Mouse (Mus musculus) leukemia stem cell, adult 10-12 weeks (primary cell): Measurements from ENCODE around the gene Prune1. TPM values are rescaled to one million over a fixed set of nuclear protein-coding genes. Genes with fewer than 3 reads are reported as not detected.

Experiments used
- polyA plus RNA-seq: library from polyadenylated mRNA; stranded (reverse); fragments of >175 nt; gene quantifications from 2 replicates; pipeline ENCODE4 v1.2.3, GENCODE M21; 2012; ENCODE audit warnings: low replicate concordance

Gene Prune1
- polyA plus RNA-seq: 1.3 and 3.3 TPM in 2 replicates

DNA sequence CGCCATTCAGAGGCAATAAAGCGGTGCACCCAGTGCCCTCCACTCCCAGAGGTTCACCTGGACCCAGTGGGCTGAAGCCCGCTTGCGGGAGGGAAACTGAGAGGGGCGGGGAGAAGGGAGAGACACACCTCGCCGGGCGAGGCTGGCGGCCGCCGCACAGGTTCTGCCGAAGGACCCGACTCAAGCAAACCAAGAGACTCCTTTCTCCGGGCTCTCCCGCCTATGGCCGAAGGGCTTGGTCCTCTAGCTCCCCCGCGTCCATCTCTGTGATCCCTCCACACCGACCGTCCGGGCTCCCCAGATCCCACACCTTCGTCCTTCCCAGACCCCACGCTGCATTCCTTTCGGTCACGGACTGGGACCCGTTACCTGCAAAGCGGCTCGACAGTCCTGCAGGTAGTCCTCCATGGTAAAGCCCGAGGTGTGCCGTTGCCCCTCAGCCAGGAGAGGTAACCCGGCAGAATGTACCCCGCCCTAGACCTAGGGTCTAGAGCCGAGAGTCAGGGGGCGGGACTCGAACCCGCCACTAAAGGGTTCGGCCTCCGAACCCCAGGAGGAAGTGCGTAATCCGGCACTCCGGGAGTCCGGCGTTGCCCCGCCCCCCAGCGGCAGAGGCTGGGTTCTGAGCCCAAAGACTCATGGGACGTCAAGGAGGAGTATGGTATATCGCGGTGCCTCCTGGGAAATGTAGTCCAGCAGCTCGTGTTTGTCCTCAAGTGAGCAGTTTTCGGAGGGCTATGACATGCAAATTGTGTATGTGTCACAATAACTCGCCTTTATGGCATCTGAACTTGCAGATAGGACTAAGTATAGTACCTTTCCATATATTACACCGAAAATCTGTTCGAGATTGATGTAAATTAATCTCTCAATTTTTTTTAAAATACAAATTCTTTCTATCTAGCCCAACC, at the start of gene Prune1, which contains the start of gene Mindy1:
Gene Prune1, minus strand, starts transcription at position 861 of the 911 bp plus-strand sequence.
Gene Mindy1, plus strand, starts transcription at position 130 of the 911 bp plus-strand sequence.

DNA sequence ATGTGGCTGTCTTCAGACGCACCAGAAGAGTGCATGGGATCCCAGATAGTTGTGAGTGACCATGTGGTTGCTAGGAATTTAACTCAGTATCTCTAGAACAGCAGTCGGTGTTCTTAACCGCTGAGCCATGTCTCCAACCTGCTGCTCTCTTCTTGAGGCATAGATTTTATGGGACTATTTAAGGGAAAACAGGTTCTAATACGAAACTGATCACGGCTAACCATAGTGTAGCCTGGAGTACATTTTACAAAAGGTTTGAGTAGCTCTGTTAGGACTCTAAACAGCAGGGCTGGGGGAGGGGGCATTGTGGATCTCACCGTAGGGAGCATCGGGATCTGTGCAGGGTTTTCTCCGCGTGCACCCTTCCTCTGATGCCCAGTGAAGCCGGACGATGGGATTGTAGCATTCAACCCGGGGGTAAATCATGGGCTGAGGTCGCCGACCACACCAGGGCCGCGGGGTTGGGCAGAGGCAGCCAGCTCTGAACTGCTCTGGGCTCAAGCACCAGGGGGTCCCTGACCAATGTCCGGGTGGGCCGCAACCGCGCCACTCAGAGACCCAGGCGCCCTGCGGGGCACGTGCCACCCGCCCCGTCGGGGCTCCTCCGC, 32.7 kb upstream of the Prune1 start, which contains the start of gene Cers2:
Gene Cers2, plus strand, starts transcription at position 306 of the 608 bp plus-strand sequence.

DNA sequence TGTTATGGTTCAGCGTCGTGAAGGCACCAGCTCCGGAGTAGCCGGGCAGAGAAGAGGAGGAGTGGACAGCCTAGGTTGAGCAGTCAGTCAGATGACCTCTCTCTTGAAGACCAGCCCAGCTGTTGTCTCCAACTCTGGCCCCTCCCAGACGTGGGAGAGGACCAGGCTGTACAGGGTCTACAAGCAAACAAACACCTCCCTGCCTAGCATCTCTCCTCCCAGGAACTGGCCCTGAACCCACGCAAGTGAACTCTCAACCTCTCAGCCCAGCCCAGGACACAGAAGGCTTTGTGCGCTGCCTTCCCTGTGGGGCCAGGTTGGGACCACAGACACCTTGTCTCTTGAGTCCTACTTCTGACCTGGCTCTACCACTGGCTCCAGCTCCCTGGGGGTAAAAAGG, 25.2 kb upstream of the Prune1 start, which contains the start of gene Anxa9:
Gene Anxa9, minus strand, starts transcription at position 77 of the 400 bp plus-strand sequence.

DNA sequence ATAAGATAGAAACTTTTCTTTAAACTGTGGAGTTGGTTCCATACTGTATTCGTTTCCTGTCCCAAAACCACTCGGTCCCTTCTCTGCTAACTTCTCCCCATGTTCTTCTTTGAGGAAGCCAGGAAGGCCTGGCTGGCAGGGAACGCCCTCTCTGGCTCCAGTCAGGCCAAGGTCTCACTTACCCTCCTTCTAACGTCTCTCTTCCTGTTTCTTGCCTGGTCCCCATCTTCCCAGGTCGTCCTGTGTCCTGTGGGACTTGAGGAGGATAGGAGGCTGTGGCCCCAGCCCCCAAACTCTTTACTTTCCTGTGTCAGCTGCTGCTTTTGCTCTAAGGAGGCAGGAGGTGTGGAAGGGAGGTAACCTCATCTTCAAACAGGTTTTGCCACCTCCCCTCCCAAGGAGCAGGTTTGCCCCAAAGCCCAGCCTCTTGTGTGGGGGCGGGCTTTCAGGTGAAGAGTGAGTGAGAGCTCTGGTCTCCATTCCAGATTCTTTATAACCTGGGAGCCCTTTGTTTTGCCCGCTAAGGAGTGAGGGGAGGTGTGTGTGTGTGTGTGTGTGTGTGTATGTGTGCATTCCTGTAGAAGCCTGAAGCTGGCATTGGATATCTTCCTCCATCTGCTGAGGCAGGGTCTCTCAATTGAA, 31.0 kb downstream of the Prune1 start, which contains the start of gene Bnipl:
Gene Bnipl, minus strand, starts transcription at position 411 of the 642 bp plus-strand sequence.

DNA sequence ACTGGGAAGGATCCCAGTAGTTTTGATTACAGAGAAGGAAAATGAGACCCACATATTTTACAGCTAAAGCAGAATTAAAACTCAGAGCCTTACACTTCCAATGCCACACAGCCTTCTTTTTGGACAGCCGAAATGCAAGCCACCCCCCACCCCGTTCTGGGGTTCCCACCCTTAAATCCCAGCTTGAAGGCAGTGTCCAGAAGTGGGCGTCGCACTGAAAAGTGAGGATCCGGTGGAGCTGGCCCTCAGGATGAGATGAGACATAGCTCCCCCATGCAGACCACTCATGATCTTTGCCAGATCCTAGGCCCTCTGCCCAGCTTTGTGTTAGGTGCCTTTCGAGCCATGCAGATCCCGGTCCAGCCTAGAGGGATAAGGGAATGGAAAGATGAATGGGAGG, 40.4 kb downstream of the Prune1 start, which contains the start of gene Gm128:
Gene Gm128, minus strand, starts transcription at position 101 of the 400 bp plus-strand sequence.

DNA sequence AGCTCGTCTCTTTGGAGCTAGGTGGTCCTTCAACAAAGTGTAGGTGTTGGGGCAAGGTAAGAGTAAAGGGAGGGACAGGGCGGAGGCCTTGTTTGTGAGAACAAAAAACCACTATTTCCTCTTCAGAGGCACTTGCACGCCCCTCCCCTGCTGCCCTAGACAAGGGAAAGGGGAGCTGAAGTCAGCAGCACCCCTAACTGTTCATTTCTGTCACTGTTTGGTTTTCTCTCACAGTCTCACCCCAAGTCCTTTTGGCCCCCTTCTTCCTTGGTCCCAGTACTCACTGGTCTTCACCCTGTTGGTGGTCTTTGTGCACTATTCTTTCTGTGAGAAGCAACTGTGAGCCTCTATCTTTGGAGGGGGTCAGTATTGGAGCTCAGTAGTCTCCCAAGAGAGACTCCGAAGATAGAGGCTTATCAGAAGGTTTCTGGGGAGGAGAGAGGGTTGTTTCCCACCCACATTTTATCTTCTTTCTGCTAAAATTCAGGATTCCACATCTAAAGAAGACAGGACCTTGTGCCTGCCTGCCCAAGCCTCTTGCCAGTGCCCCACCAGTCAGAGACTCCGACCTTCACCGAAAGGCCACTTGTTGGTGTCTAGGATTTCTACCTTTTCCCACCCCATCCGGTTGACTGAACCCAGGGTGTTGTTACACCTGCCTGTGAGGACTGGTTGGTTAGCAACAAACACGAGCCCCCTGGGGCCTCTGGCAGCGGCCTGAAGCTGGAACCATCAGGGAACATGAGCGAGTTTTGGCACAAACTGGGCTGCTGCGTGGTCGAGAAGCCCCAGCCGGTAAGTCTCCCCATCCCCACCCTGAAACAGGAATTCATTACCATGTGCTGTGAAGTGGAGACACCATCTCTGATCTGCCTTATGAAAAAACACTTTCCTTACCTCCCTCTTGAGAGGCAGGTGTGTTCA, 50.3 kb downstream of the Prune1 start, which contains the start of gene Mllt11:
Gene Mllt11, minus strand, starts transcription at position 874 of the 924 bp plus-strand sequence.

DNA sequence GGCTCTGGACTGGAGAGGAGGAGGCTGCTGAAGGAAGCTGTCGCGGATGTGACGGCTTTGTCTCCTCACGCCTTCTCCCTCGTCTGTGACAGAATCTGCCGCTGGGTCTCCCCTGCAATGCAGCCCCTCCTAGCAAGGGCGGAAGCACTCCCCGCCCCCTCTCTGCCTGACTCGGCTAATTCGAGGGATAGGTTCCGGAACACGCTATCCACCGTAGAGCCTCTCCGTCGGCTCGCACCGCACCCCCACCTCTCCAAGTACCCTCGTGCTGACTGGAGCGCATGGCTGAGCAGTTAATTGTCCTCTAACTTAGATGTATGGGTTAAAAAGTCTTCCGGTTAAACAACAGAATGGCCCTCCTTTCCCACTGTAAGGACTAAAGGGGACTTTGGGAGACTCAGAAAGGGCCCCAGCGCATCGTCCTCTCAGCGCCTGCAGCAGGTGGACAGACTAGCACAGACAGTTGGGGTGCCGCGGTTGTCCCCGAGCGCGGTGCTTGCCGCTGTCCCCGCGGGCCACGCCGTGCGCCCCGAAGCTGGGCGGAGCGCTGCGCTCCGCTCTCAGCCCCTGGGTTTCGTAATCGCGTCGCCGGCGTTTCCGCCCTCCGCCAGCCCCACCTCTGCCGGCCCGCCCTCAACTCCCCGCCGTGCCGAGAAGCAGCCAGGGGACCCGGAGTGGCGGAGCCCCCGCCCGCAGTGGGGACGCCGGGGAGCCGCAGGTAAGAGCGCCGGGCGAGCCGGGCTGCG, 53.6 kb downstream of the Prune1 start, which contains the start of gene Cdc42se1:
Gene Cdc42se1, plus strand, starts transcription at position 585 of the 746 bp plus-strand sequence.

DNA sequence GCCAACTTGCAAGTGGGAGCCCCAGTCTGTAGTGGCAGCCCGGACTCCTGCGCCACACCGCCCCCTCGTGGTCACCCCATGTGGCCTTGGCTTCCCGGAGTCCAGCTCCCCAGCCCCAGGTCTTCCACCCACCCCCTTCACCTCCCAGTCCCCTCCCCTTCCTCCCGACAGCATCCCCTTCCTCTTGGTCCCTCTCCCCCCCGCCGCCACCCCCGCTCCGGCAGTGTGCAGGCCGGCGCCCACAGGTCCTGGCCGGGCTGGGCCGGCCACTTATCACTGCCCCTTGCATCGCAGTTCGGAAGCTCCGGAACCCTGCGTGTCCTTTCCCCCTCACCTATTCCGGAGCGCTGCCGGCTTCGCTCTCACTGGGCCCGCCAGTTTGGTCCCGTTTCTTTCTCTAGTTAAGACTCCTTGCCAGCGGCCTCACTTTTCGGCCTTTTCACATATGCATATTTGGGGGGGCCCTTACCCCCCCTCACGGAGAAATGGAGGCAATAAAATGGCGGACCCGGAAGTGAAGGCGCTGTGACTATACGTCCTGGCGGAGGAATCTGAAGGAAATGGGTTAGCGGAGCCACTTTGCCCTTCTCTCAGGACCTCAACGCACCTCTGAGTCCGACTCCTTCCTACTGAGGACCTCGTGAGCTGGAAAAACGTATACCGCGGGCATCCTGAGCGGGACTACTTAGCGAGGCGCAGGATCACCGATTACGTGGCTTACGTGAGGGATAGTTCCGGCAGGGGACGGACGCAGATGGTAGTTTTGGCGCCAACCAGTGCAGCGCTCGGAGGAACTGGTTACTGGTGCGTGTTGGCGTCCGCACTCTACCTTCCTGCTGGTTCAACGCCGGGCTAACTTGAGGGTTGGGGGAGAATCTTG, 64.4 kb downstream of the Prune1 start, which contains the start of gene Gabpb2:
Gene Gabpb2, minus strand, starts transcription at position 662 of the 880 bp plus-strand sequence.

Other genes starting within 250 kb of the Prune1 start
- 48.7 and 63.1 TPM in 2 replicates for gene Psmd4, start 239.5 kb downstream of the Prune1 start, polyA plus RNA-seq
- gene Pip5k1a, start 175.1 kb downstream of the Prune1 start, polyA plus RNA-seq: 10.1 and 25.6 TPM in 2 replicates
- 177 and 301 TPM in 2 replicates for gene Vps72, start 171.1 kb downstream of the Prune1 start, polyA plus RNA-seq
- gene Tmod4, start 157.6 kb downstream of the Prune1 start, polyA plus RNA-seq: 0.28 TPM in 1 of 2 replicates, not detected in the other
- 2.5 and 4.8 TPM in 2 replicates for gene Scnm1, start 148.1 kb downstream of the Prune1 start, polyA plus RNA-seq
- gene Lysmd1, start 148.0 kb downstream of the Prune1 start, polyA plus RNA-seq: 3.9 and 5.0 TPM in 2 replicates
- gene Tnfaip8l2, start 139.7 kb downstream of the Prune1 start, polyA plus RNA-seq: 2.8 and 9.0 TPM in 2 replicates
- gene Sema6c, start 121.6 kb downstream of the Prune1 start, polyA plus RNA-seq: 0.63 and 0.71 TPM in 2 replicates
- gene Gabpb2, start 64.2 kb downstream of the Prune1 start, polyA plus RNA-seq: 2.4 and 7.3 TPM in 2 replicates
- 252 and 331 TPM in 2 replicates for gene Cdc42se1, start 53.3 kb downstream of the Prune1 start, polyA plus RNA-seq
- 3.0 and 11.4 TPM in 2 replicates for gene Mllt11, start 49.9 kb downstream of the Prune1 start, polyA plus RNA-seq
- gene Gm128, start 40.5 kb downstream of the Prune1 start, polyA plus RNA-seq: 0.46 and 0.96 TPM in 2 replicates
- gene Bnipl, start 30.9 kb downstream of the Prune1 start, polyA plus RNA-seq: not detected in 2 replicates
- gene Mindy1, start 731 bp downstream of the Prune1 start, polyA plus RNA-seq: 120 and 126 TPM in 2 replicates
- 0.52 and 1.0 TPM in 2 replicates for gene Anxa9, start 25.1 kb upstream of the Prune1 start, polyA plus RNA-seq
- gene Cers2, start 32.7 kb upstream of the Prune1 start, polyA plus RNA-seq: 76.6 and 174 TPM in 2 replicates
- gene Setdb1, start 75.1 kb upstream of the Prune1 start, polyA plus RNA-seq: 22.6 and 30.5 TPM in 2 replicates
- gene 4930558C23Rik, start 120.8 kb upstream of the Prune1 start, polyA plus RNA-seq: not detected in 2 replicates
- gene Arnt, start 152.3 kb upstream of the Prune1 start, polyA plus RNA-seq: 20.3 and 33.5 TPM in 2 replicates
- 0.16 TPM in 1 of 2 replicates, not detected in the other for gene Ctsk, start 217.2 kb upstream of the Prune1 start, polyA plus RNA-seq
- gene Ctss, start 244.7 kb upstream of the Prune1 start, polyA plus RNA-seq: 2.2 and 2.7 TPM in 2 replicates